Mouse (Mus musculus) frontal cortex, adult 2 months (tissue): ENCODE results near the gene Traf3ip3. TPM values are rescaled to one million over a fixed set of nuclear protein-coding genes. Genes with fewer than 3 reads are reported as not detected.

Source experiments
- DNase-seq, 2 experiments: peaks; one replicate each; pipeline ENCODE4 v3.0.0; 2022; ENCODE audit warnings: low spot score in 1 of 2; ENCODE audit errors: extremely low spot score in 1 of 2
- polyA plus RNA-seq: library from polyadenylated mRNA; depleted of rRNA; stranded (reverse); fragments of >200 nt; gene quantifications from 2 replicates; pipeline ENCODE4 v1.2.3, GENCODE M21; 2012

Traf3ip3 gene
- polyA plus RNA-seq, 1 experiment, result 1.00 TPM

GRCm38 (mm10) chr1:193167746-193168145 lies 33.8 kb downstream of the Traf3ip3 start, which contains the start of gene A130010J15Rik:
TSS of gene A130010J15Rik (plus strand) at chr1:193168046.
- DNase-seq, result no peak

GRCm38 (mm10) chr1:193160317-193161032 lies 41.0 kb downstream of the Traf3ip3 start:
- peak in 1 of 2 experiments; percentile 7 for DNase-seq

- no peak for DNase-seq
Measured at GRCm38 (mm10) chr1:193159613-193160012, 41.9 kb downstream of the Traf3ip3 start.

DNA sequence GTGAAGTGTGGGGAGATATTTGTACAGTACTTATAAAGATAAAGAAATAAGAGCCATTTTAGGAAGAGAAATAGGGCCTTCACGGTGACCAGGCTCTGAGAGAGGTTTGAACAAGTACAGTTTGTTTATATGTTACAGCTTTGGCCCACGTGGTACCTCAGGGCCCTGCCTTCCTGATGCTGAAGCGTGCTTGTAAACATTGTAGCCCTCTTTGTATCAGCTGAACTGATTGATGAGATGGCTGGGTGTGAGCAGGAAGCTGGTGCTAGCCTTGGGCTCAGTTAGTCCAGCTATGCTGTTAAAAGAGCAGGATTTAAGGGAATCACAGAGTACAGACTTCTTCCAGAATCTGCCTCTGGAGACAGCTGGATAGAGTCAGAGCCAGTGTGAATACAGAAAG lies 42.3 kb downstream of the Traf3ip3 start:
- DNase-seq, result no peak

DNA sequence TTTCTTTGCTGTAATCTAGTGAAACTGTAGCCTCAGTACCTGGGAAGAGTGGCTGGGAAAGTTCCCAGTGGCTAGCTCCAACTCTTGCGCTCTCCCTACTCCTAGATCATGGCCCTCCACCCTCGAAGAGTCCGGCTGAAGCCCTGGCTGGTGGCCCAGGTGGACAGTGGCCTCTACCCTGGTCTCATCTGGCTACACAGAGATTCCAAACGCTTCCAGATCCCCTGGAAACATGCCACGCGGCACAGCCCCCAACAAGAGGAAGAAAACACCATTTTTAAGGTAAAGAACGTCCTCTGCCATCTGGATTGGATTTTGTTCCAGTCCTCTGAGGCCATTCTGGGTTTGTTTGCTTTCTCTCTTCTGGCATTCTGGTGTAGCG lies 44.4 kb downstream of the Traf3ip3 start:
- no peak for DNase-seq

DNA sequence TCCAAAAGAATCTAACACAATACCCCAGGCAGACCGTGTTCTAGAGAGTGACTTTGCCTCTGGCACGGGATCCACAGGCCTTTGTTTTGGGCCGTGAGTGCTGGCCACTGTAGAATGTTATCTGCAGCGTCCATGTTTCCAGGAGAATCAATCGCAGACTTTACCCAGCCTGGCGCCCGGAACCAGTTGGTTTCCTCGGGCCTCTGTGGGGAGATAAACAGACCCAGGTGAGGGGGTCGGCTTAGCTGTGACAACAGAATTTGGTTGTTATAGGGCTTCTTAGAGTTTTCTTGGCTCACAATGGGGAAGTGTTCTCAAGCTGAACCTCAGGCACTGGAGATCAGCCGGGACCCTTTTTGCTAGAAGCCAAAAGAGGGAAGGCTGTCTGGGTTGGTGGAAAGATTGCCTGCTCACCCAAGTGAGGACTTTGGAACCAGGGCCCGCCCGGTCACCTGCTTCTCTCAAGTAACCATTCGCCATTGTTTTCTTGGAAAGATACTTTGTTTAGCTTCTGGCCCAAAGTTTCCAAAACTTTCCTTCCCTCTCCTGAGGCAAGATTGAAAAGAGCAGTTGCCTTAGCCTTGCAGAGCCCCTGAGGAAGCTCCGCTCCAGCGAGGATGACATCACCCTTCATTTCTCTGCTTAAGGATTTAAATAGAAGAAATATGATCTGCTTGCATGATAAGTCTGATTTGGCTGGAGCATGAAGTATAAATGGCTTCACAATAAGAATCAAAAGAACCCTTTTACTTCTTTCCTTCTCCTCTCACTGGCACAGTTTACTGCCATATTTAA lies 45.0 kb downstream of the Traf3ip3 start:
- no peak for DNase-seq

- no peak for DNase-seq
Measured at GRCm38 (mm10) chr1:193153561-193153960, 47.9 kb downstream of the Traf3ip3 start.

- no peak for DNase-seq
Measured at GRCm38 (mm10) chr1:193152872-193153271, 48.6 kb downstream of the Traf3ip3 start, which contains the start of gene Irf6. TSS of gene Irf6 (plus strand) at chr1:193153111.

DNA sequence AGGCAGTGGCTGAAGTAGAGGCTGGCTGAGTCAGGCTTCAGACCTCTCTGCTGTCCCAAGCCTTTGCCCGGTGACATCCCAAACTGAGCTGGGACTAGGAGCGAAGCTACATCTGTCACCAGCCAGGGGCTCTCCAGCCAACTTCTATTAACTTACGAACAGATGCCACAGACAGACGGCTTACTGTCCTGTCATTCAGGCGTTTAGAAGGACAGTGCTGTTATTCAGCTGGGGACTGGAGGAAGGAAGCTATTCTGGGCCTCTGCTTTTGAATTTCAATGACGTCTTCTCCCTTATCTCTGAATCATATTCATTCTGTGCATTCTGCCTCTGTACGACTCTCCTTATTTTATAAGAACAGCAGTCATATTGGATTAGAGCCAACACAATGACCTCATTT lies 50.4 kb downstream of the Traf3ip3 start:
- DNase-seq, result peak in 1 of 2 experiments; percentile 35

GRCm38 (mm10) chr1:193149231-193149630 lies 52.3 kb downstream of the Traf3ip3 start:
- no peak for DNase-seq

GRCm38 (mm10) chr1:193146416-193146815 lies 55.1 kb downstream of the Traf3ip3 start:
- DNase-seq, result no peak

DNA sequence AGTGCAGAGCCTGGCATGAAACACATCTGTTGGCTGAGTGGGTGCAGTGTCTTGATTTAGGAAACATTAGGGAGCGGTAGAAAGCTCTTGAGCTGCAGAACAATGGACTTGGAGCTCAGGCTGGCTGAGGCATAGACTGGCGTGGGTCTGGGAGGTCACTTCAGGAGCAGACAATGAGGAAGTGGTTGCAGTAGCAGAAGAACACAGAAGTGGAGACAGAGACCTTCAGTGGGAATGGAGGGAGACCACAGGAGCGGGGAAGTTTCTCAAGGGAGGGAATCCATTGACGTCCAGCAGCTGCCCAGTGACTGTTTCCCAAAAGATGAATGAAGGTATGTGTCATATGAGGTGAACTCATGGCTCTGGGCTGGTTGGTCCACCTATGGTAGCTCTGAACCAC lies 56.4 kb downstream of the Traf3ip3 start:
- no peak for DNase-seq

DNA sequence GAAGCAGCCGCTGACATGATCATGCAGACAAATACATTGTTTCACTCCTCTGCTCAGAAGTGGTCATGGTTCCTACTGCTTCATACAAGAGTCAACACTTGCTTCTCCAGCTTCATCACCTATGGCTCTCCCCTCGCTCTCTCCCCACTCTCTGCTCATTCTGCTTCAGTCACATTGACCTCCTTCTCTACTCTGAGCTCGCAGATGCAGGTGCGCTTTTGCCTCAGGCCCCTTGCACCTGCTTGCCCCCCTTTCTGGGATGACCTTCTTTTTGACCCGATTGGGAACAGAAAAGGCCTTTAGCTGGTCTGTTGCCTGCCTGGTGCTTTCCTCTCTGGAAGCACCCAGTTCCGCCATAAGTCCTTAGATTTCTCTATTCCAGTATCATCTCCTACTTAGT lies 57.0 kb downstream of the Traf3ip3 start:
- DNase-seq, result no peak

DNA sequence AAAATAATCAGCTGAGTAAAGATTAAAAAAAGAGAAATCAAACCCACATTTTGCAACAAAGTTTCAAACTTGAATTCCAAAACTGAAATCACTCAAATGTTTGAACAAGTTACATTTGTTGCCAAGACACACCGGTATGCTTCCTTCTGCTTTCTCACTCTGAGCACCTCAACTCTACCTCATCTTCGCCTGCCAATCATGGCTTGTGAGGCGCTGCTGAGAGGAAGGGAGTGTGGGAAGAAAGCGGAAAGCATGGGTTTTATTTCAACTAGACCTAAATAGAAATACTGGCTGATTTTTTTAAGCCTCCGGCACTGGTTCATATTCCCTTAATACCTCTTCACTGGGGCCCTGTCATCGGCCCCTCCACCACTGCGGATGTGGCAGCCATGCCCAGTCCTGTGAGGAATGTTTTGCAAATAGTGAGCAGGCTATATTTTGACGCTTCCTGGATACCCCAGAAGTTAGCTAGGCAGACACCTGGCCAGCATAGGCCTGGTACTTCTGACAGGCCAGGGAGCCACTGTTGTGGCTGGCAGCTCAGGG lies 58.9 kb downstream of the Traf3ip3 start:
- no peak for DNase-seq

DNA sequence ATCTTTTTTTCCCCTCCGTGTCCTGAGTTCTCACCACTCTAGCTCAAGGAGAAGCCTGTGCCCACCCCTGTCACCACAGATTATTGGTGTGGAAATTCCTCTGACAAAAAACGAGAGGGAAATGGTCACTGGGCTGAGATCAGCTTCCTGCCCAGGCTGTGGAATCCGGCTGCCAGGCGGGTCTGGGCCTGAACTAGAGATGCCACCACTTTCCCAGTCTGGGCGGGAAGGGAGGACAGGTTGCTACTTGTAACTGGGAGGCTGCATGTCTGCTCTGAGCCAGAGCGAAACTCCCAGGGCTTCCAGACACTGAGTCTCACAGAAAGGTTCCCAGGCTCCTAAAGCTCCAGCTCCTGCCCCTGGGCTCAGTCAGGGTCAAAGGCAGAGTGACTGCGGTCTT lies 60.4 kb downstream of the Traf3ip3 start:
- DNase-seq, result no peak

DNA sequence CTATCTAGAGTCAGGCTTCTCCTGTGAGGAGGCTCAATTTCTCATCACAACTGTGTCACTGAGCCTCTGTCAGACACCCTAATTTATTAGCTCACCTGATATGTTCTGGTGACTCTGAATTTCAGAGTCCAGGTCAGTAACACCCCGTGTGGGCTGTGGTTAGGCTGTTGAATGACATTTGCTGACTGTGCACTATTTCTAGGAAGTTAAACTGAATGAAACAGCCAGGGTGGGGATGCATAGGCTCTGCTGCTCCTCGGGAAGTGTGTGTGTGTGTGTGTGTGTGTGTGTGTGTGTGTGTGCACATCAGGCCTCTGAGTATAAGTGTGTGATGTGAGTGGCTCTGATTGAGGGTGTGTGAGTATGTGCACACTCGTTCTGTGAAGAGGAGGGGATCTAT lies 62.8 kb downstream of the Traf3ip3 start:
- DNase-seq, result no peak

GRCm38 (mm10) chr1:193138087-193138486 lies 63.4 kb downstream of the Traf3ip3 start:
- DNase-seq, result no peak

- DNase-seq, result no peak
Measured at GRCm38 (mm10) chr1:193133726-193134125, 67.8 kb downstream of the Traf3ip3 start.

- DNase-seq, result no peak
Measured at GRCm38 (mm10) chr1:193132385-193132784, 69.1 kb downstream of the Traf3ip3 start.

GRCm38 (mm10) chr1:193131311-193131948 lies 70.1 kb downstream of the Traf3ip3 start:
- DNase-seq, result no peak

DNA sequence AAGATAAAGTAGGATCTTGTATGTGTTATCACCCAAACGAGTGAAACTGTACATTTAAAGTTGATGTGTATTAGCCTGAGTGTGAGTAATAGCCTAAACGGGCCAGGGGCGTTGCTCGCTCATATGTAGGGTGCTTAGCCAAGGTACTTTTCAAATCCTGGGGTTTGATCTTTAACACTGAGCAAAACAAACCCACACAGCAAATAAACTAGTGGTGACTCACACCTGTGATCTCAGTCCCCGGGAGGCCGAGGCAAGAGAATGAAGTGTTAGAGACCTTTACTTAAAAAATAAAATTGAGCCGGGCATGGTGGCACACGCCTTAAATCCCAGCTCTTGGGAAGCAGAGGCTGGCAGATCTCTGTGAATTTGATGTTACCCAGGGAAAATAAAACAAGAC lies 70.7 kb downstream of the Traf3ip3 start:
- DNase-seq, result no peak
